Mouse (Mus musculus) layer of hippocampus, adult 2 months (tissue): ENCODE data around the gene Cldn11. TPM values are rescaled to one million over a fixed set of nuclear protein-coding genes. Genes with fewer than 3 reads are reported as not detected.
A peak's percentile ranks its signal among the peaks of the same experiment; 100 is the strongest.
"Not testable (repeated sequence)": the region's sequence is repeated elsewhere in the genome, so short reads cannot be mapped to it uniquely, and the experiment has no call there.

Experiments used
- DNase-seq, 2 experiments: peaks; one replicate each; pipeline ENCODE4 v3.0.0; 2022; ENCODE audit warnings: low spot score in 2 of 2
- H3K27ac ChIP-seq: fragments of 200-600 bp; 2 replicates; pipeline ENCODE4 v1.8.1; 2022
- H3K4me3 ChIP-seq: fragments of 200-600 bp; 2 replicates; pipeline ENCODE4 v1.8.1; 2022; ENCODE audit warnings: mild to moderate bottlenecking
- CTCF ChIP-seq: fragments of 200-600 bp; conservative IDR thresholded peaks from 2 replicates; pipeline ENCODE4 v1.8.1; 2022; ENCODE audit warnings: antibody characterized with exemption, mild to moderate bottlenecking, moderate library complexity
- total RNA-seq, 2 experiments: library from RNA; stranded (reverse); gene quantifications; 2 replicates each; pipeline ENCODE4 v1.2.3; 2021

Cldn11 gene
- total RNA-seq, 2 experiments from 2014 or later, result 111 to 113 TPM

- H3K27ac ChIP-seq, result no peak overlapping the region
- peak; percentile 60 to 82 for DNase-seq
- peak; percentile 83 for TF ChIP-seq CTCF
- H3K4me3 ChIP-seq, result no peak overlapping the region
Measured at GRCm38 (mm10) chr3:31138454-31139424, 11.0 kb upstream of the Cldn11 start.

GRCm38 (mm10) chr3:31141621-31142020, 8.1 kb upstream of the Cldn11 start:
- DNase-seq, result no peak
- TF ChIP-seq CTCF, result no peak
- no peak overlapping the region for H3K4me3 ChIP-seq
- H3K27ac ChIP-seq, result no peak overlapping the region

- not testable (repeated sequence) for H3K27ac ChIP-seq, DNase-seq, H3K4me3 ChIP-seq
Measured at GRCm38 (mm10) chr3:31145222-31145621, 4.5 kb upstream of the Cldn11 start.

GRCm38 (mm10) chr3:31145641-31146290, 4.0 kb upstream of the Cldn11 start:
- Histone ChIP-seq H3K4me3 (no peak overlapping the region), H3K27ac (no peak overlapping the region)
- TF ChIP-seq CTCF, result peak; percentile 94
- peak; percentile 78 to 86 for DNase-seq

- no peak overlapping the region for H3K27ac ChIP-seq
- DNase-seq, result no peak
- H3K4me3 ChIP-seq, result no peak overlapping the region
- no peak for TF ChIP-seq CTCF
Measured at GRCm38 (mm10) chr3:31148595-31148994, 1.1 kb upstream of the Cldn11 start.

GRCm38 (mm10) chr3:31152108-31152507, 2.4 kb downstream of the Cldn11 start:
- DNase-seq, result peak; percentile 26 to 32
- no peak for TF ChIP-seq CTCF
- Histone ChIP-seq H3K4me3 (peak overlapping the region; percentile 33), H3K27ac (peak overlapping the region; percentile 74; the same call in 1 of the 2 replicates)

- Histone ChIP-seq H3K4me3 (no peak overlapping the region), H3K27ac (peak overlapping the region; percentile 10; the same call in 1 of the 2 replicates)
- DNase-seq, result no peak
- no peak for TF ChIP-seq CTCF
Measured at GRCm38 (mm10) chr3:31156126-31156525, 6.4 kb downstream of the Cldn11 start.

- no peak for TF ChIP-seq CTCF
- H3K27ac ChIP-seq, result no peak overlapping the region
- H3K4me3 ChIP-seq, result no peak overlapping the region
- DNase-seq, result no peak
Measured at GRCm38 (mm10) chr3:31157776-31158175, 8.1 kb downstream of the Cldn11 start.

GRCm38 (mm10) chr3:31160046-31160445, 10.3 kb downstream of the Cldn11 start:
- no peak for TF ChIP-seq CTCF
- Histone ChIP-seq H3K27ac (no peak overlapping the region), H3K4me3 (no peak overlapping the region)
- DNase-seq, result no peak

- TF ChIP-seq CTCF, result no peak
Measured at GRCm38 (mm10) chr3:31161336-31161735, 11.6 kb downstream of the Cldn11 start.

GRCm38 (mm10) chr3:31162860-31163259, 13.1 kb downstream of the Cldn11 start:
- H3K4me3 ChIP-seq, result no peak overlapping the region
- no peak for DNase-seq

More at GRCm38 (mm10) chr3:31161336-31161735, 11.6 kb downstream of the Cldn11 start:
- H3K27ac ChIP-seq, result no peak overlapping the region
- no peak for DNase-seq
- H3K4me3 ChIP-seq, result no peak overlapping the region

GRCm38 (mm10) chr3:31165803-31166202, 16.1 kb downstream of the Cldn11 start:
- Histone ChIP-seq H3K4me3 (no peak overlapping the region), H3K27ac (peak overlapping the region; percentile 69)
- TF ChIP-seq CTCF, result peak; percentile 31
- DNase-seq, result no peak

More at GRCm38 (mm10) chr3:31162860-31163259, 13.1 kb downstream of the Cldn11 start:
- 0 out of 2 replicates have a peak overlapping the region, but pooled peaks have one; percentile 3 for H3K27ac ChIP-seq
- no peak for TF ChIP-seq CTCF

- Histone ChIP-seq H3K27ac (peak overlapping the region; percentile 69), H3K4me3 (no peak overlapping the region)
- DNase-seq, result peak in 1 of 2 experiments; percentile 69
- TF ChIP-seq CTCF, result no peak
Measured at GRCm38 (mm10) chr3:31166365-31166871, 16.7 kb downstream of the Cldn11 start.
